Mouse (Mus musculus) T-cell, adult 66 days (primary cell): ENCODE measurements around the gene Gm42517. TPM values are rescaled to one million over a fixed set of nuclear protein-coding genes. Genes with fewer than 3 reads are reported as not detected.

Experiments used
- total RNA-seq, 2 experiments: library from RNA; stranded (reverse); gene quantifications; 3 replicates in 1 of 2; 4 replicates in 1 of 2; pipeline ENCODE4 v1.2.4; 2023

The Gm42517 gene
- total RNA-seq, result not detected

GRCm38 (mm10) chr5:108367871-108368332 lies at the start of gene Gm42517:
Gene Gm42517, minus strand, starts transcription at chr5:108367922.

GRCm38 (mm10) chr5:108388201-108388600 lies 20.5 kb upstream of the Gm42517 start, which contains the start of gene Pde6b:
Gene Pde6b, plus strand, starts transcription at chr5:108388391.

Other genes starting within 250 kb of the Gm42517 start
- gene Tmed5, start 235.3 kb downstream of the Gm42517 start, total RNA-seq, result 10 to 100 TPM; 45.9 to 53.4 TPM
- gene Ccdc18, start 235.0 kb downstream of the Gm42517 start, total RNA-seq, result 1 to 10 TPM in 1 of 2 experiments, under 1 TPM in 1; 0.80 to 1.7 TPM
- gene Dr1, start 99.0 kb downstream of the Gm42517 start, total RNA-seq, result 10 to 100 TPM; 42.9 to 44.5 TPM
- 1 to 10 TPM; 1.7 to 2.6 TPM for gene Pigg, start 55.3 kb downstream of the Gm42517 start, total RNA-seq
- not detected for gene Pde6b, start 20.5 kb upstream of the Gm42517 start, total RNA-seq
- gene Atp5k, start 66.5 kb upstream of the Gm42517 start, total RNA-seq, result 10 to 100 TPM; 85.9 to 95.2 TPM
- not detected for gene Mfsd7a, start 81.0 kb upstream of the Gm42517 start, total RNA-seq
- gene Pcgf3, start 93.3 kb upstream of the Gm42517 start, total RNA-seq, result 10 to 100 TPM; 23.0 to 23.6 TPM
- gene Cplx1, start 182.1 kb upstream of the Gm42517 start, total RNA-seq, result not detected